Mouse (Mus musculus): ENCODE data around the gene Dchs2. TPM values are rescaled to one million over a fixed set of nuclear protein-coding genes. Genes with fewer than 3 reads are reported as not detected.
"Not testable (repeated sequence)": the region's sequence is repeated elsewhere in the genome, so short reads cannot be mapped to it uniquely, and the experiment has no call there.

Dchs2 gene
- total RNA-seq (2021): 1 to 10 TPM; 3.9 to 4.5 TPM
- long read RNA-seq: 0 reads

GRCm38 (mm10) chr3:83127726-83128448, at the start of gene Dchs2:
Dchs2 (plus strand) TSS chr3:83127948.
- DNase-seq (ENCODE audit: low spot score in 2 of 2): peak in 1 of 2 experiments; percentile 8

- DNase-seq (ENCODE audit: low spot score in 2 of 2): peak; percentile 25 to 77
Observed at GRCm38 (mm10) chr3:83080567-83081055, 47.1 kb upstream of the Dchs2 start.

GRCm38 (mm10) chr3:83097586-83097985, 30.2 kb upstream of the Dchs2 start:
- DNase-seq (ENCODE audit: low spot score in 2 of 2): no peak

- DNase-seq (ENCODE audit: low spot score in 2 of 2): peak in 1 of 2 experiments; percentile 41
Observed at GRCm38 (mm10) chr3:83098546-83099034, 29.2 kb upstream of the Dchs2 start.

GRCm38 (mm10) chr3:83099139-83099538, 28.6 kb upstream of the Dchs2 start:
- no peak for DNase-seq (ENCODE audit: low spot score in 2 of 2)

- DNase-seq (ENCODE audit: low spot score in 2 of 2): no peak
Observed at GRCm38 (mm10) chr3:83099651-83100050, 28.1 kb upstream of the Dchs2 start.

GRCm38 (mm10) chr3:83102286-83102685, 25.5 kb upstream of the Dchs2 start:
- no peak for DNase-seq (ENCODE audit: low spot score in 2 of 2)

- peak in 1 of 2 experiments; percentile 50 for DNase-seq (ENCODE audit: low spot score in 2 of 2)
Observed at GRCm38 (mm10) chr3:83110163-83110562, 17.6 kb upstream of the Dchs2 start.

- no peak for DNase-seq (ENCODE audit: low spot score in 2 of 2)
Observed at GRCm38 (mm10) chr3:83111485-83112261, 16.1 kb upstream of the Dchs2 start.

- DNase-seq (ENCODE audit: low spot score in 2 of 2): no peak
Observed at GRCm38 (mm10) chr3:83112869-83113268, 14.9 kb upstream of the Dchs2 start.

- DNase-seq (ENCODE audit: low spot score in 2 of 2): no peak
Observed at GRCm38 (mm10) chr3:83114946-83115345, 12.8 kb upstream of the Dchs2 start.

GRCm38 (mm10) chr3:83117592-83117991, 10.2 kb upstream of the Dchs2 start:
- DNase-seq (ENCODE audit: low spot score in 2 of 2): no peak

GRCm38 (mm10) chr3:83123945-83124344, 3.8 kb upstream of the Dchs2 start:
- not testable (repeated sequence) for DNase-seq (ENCODE audit: low spot score in 2 of 2)

GRCm38 (mm10) chr3:83127088-83127725, 541 bp upstream of the Dchs2 start:
- no peak for DNase-seq (ENCODE audit: low spot score in 2 of 2)

GRCm38 (mm10) chr3:83128449-83128922, 738 bp downstream of the Dchs2 start:
- peak in 1 of 2 experiments; percentile 17 for DNase-seq (ENCODE audit: low spot score in 2 of 2)

- no peak for DNase-seq (ENCODE audit: low spot score in 2 of 2)
Observed at GRCm38 (mm10) chr3:83129151-83129550, 1.4 kb downstream of the Dchs2 start.

- DNase-seq (ENCODE audit: low spot score in 2 of 2): no peak
Observed at GRCm38 (mm10) chr3:83136413-83136812, 8.7 kb downstream of the Dchs2 start.

- no peak for DNase-seq (ENCODE audit: low spot score in 2 of 2)
Observed at GRCm38 (mm10) chr3:83138820-83139219, 11.1 kb downstream of the Dchs2 start.

- no peak for DNase-seq (ENCODE audit: low spot score in 2 of 2)
Observed at GRCm38 (mm10) chr3:83145610-83146009, 17.9 kb downstream of the Dchs2 start.

GRCm38 (mm10) chr3:83147273-83148054, 19.7 kb downstream of the Dchs2 start:
- no peak for DNase-seq (ENCODE audit: low spot score in 2 of 2)

- no peak for DNase-seq (ENCODE audit: low spot score in 2 of 2)
Observed at GRCm38 (mm10) chr3:83148055-83148447, 20.3 kb downstream of the Dchs2 start.
